Mouse (Mus musculus) liver, adult 2 months (tissue): ENCODE measurements around the gene Creg1.

Experiments
- CTCF ChIP-seq: fragments of 200-500 bp; IDR thresholded peaks from 2 replicates; pipeline ENCODE4 v1.5.1; 2011; ENCODE audit warnings: low read depth, low read length, control low read depth
- POLR2A ChIP-seq: fragments of 200-500 bp; IDR thresholded peaks from 2 replicates; pipeline ENCODE4 v1.6.1; 2011; ENCODE audit warnings: low read length, control low read depth; ENCODE audit not compliant: insufficient read depth; ENCODE audit errors: extremely low read depth

DNA sequence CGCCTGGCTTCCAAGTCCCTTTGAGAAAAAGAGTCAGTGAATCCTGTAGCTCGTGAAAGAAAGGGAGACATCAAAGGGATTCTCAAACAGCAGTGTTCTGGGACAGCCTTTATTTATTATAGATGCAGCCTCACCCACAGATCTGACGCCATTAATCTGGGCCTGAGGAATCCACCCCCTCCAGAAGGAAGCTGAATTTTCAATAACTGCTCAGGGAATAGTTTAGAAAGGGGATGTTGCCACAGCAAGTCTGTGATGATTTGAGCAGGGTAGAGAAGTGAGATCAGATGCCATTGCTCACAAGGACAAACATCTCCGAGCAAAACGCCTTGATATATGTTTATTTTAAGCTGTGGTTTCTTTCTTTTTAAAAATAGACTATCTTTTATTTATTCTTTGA is 26.1 kb upstream of the Creg1 start:
- TF ChIP-seq CTCF (no peak), POLR2A (no peak)
